Mouse (Mus musculus) spleen, postnatal 4 days (tissue): ENCODE data around the gene 1700023F06Rik.

ENCODE experiments used
- DNase-seq, 2 experiments: peaks; one replicate each; pipeline ENCODE4 v3.0.0; 2022; ENCODE audit warnings: low spot score in 2 of 2

1700023F06Rik gene

GRCm38 (mm10) chr11:103164391-103164790 lies 44.0 kb downstream of the 1700023F06Rik start:
- DNase-seq = peak; percentile 24 to 60

DNA sequence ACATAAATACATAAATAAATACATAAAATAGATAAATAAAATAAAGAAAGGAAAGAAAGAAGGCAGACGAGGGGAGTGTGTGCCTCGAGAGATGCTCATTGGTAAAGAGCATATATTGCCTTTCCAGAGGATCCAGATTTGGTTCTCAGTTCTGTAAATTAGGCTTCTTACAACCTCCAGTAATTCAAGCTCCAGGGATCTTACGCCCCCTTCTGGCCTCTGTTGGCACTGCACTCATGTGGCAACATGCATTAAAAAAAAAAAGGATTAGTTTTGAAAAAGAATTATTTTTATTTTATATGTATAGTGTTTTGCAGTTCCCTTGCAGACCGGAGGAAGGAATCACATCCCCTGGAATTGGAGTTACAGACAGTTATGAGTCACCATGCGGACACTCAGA lies 46.2 kb downstream of the 1700023F06Rik start:
- DNase-seq = peak in 1 of 2 experiments; percentile 37

- DNase-seq = peak in 1 of 2 experiments; percentile 13
These were observed 46.9 kb downstream of the 1700023F06Rik start for GRCm38 (mm10) chr11:103161449-103161848.

- DNase-seq = no peak
These were observed 47.6 kb downstream of the 1700023F06Rik start for GRCm38 (mm10) chr11:103160738-103161137.

DNA sequence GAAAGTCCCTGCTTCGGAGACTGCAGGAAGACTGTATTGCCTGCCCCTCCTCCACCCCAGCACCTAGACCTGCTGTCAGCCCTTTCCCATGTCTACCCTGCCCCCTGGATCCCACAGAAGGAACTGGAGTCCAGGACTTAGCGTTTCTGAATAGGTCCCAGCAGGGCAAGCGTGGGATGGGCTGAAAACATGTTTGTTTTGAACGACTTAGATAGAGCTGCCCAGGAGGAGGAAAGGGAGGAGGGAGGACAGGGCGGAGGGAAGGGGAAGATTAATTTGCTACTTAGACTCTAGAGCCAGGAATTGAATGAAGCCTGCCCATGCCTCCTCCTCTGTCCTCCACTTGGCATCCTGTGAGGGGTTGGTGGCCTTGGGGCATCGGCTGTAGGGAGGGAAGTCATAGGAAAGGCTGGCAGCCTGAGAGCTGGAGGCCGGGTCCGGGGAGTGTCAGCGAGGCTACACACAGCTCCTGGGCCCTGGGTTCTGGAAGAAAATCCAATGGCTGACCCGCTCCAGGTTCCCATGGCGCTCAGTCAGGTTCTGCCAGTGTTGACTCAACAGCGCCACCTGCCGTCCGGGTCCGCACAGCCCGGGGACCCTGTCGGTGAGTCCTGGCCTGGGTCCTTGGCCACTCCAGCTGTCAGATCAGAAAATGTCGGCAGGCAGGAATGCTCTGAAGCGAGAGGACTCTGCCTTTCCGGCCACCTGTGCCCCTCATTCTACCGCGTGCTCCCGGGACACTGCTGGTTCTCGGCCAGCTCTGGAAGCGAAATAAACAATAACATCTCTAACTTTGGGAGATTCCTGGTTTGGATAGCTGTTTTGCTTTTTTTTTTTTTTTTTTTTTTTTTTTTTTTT lies 49.5 kb downstream of the 1700023F06Rik start:
- peak; percentile 93 to 99 for DNase-seq

GRCm38 (mm10) chr11:103149771-103150170 lies 58.6 kb downstream of the 1700023F06Rik start:
- no peak for DNase-seq
